Mouse (Mus musculus): ENCODE data around the gene Pigq. TPM values are rescaled to one million over a fixed set of nuclear protein-coding genes. Genes with fewer than 3 reads are reported as not detected.

Gene Pigq
- polyA plus RNA-seq, 1 experiment from 2014 or later: 41.4 TPM

- Histone ChIP-seq H3K4me1 (ENCODE audit: control insufficient read depth, insufficient read depth, low read length) (no peaks in the 10 kb centered on the region), H3K27ac (replicated peaks; ENCODE audit: low read depth, low read length) (no peak overlapping the region), H3K36me3 (replicated peaks; ENCODE audit: control insufficient read depth, insufficient read depth, low read depth, low read length) (peaks cover 2% of the 10 kb centered on the region; the same call in 1 of the 2 replicates), H3K4me2 (ENCODE audit: low read depth, low read length) (no peak overlapping the region), H3K9ac (replicated peaks; ENCODE audit: low read length) (no peak overlapping the region), H3K4me3 (ENCODE audit: low read depth, low read length) (no peak overlapping the region), H3K9me3 (replicated peaks; ENCODE audit: control insufficient read depth, low read length) (no peaks in the 10 kb centered on the region), H3K27me3 (ENCODE audit: control insufficient read depth, insufficient read depth, low read length) (no peaks in the 10 kb centered on the region)
- DNase-seq (ENCODE audit: low spot score): no peak
- 90% methylated on average over 7 of the region's 7 CpGs for WGBS
- ATAC-seq (replicated peaks; ENCODE audit: insufficient number of reproducible peaks, low FRiP score, low TSS enrichment, low read depth): no peak
Measured at GRCm38 (mm10) chr17:25962413-25962905, 17.7 kb upstream of the Pigq start.

DNA sequence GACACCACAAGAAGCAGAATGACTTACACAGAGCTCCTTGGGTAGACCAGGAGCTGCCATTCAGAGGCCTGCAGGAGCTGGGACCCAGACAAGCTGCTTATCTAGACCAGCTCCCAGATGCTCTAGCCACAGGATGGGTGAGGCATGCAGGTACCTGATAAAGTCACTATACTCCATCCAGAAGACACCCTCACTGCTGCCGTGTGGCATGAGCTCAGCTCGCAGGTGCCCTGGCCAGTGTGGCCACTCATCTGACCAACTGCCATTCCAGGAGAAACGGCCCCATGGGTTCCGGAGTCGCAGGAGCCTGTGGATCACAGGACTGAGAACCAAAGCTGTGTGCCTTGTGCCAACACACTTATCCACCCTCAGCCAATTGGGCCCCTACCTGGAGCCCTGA, 16.8 kb upstream of the Pigq start:
- no peak for DNase-seq (ENCODE audit: low spot score)
- no peaks in the 10 kb centered on the region for H3K9me3 ChIP-seq (replicated peaks; ENCODE audit: control insufficient read depth, low read length)
- H3K27ac ChIP-seq (replicated peaks; ENCODE audit: low read depth, low read length): no peak overlapping the region
- ATAC-seq (replicated peaks; ENCODE audit: insufficient number of reproducible peaks, low FRiP score, low TSS enrichment, low read depth): no peak
- H3K4me1 ChIP-seq (ENCODE audit: control insufficient read depth, insufficient read depth, low read length): no peaks in the 10 kb centered on the region
- peaks cover 2% of the 10 kb centered on the region; the same call in 1 of the 2 replicates for H3K36me3 ChIP-seq (replicated peaks; ENCODE audit: control insufficient read depth, insufficient read depth, low read depth, low read length)
- H3K4me2 ChIP-seq (ENCODE audit: low read depth, low read length): no peak overlapping the region
- no peak overlapping the region for H3K4me3 ChIP-seq (ENCODE audit: low read depth, low read length)
- H3K9ac ChIP-seq (replicated peaks; ENCODE audit: low read length): no peak overlapping the region
- H3K27me3 ChIP-seq (ENCODE audit: control insufficient read depth, insufficient read depth, low read length): no peaks in the 10 kb centered on the region
- WGBS: 95% methylated on average over 5 of the region's 5 CpGs

DNA sequence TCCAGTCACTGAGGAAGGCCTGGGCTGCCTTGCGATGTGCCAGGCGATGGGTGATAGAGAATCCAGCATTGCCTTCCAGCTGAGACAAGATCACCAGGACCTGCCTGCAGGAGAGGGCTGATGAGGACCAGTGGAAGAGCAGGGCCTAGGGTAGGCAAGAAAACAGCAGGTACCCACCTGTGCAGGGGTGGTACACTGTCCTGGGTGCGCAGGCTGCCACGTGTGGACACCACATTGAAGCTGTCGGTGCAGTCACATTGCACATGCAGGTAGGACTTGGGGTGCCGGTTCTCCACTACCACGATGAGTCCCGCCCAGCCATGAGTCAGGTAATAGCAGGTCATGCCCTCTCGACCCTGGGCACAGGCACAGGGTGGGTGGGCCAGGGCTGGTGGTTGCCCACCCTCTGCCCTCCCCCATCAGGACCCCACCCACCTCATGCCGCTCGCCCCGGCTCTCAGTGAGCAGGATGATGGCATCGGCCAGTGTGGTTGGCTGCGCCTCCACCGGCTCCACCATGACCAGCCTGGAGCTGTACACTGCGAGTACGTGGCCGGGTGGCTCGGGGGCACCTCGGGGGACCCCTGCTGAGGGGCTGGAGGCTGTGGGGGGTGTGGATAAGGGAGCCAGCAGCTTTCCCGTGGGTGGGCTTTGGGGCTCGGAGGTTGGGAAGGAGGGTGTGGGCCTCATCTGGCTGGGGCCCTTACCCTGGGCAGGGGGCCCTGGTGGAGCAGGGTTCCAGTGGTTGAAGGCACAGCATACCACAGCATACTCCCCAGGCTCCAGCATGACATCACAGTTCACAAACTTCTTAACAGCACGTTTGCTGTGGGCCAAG, 15.1 kb upstream of the Pigq start:
- H3K4me3 ChIP-seq (ENCODE audit: low read depth, low read length): no peak overlapping the region
- 93% methylated on average over 23 of the region's 23 CpGs for WGBS
- no peaks in the 10 kb centered on the region for H3K9me3 ChIP-seq (replicated peaks; ENCODE audit: control insufficient read depth, low read length)
- no peak overlapping the region for H3K4me2 ChIP-seq (ENCODE audit: low read depth, low read length)
- H3K27me3 ChIP-seq (ENCODE audit: control insufficient read depth, insufficient read depth, low read length): no peaks in the 10 kb centered on the region
- peaks cover 2% of the 10 kb centered on the region; the same call in 1 of the 2 replicates for H3K36me3 ChIP-seq (replicated peaks; ENCODE audit: control insufficient read depth, insufficient read depth, low read depth, low read length)
- ATAC-seq (replicated peaks; ENCODE audit: insufficient number of reproducible peaks, low FRiP score, low TSS enrichment, low read depth): no peak
- no peak for DNase-seq (ENCODE audit: low spot score)
- H3K27ac ChIP-seq (replicated peaks; ENCODE audit: low read depth, low read length): no peak overlapping the region
- no peak overlapping the region for H3K9ac ChIP-seq (replicated peaks; ENCODE audit: low read length)
- H3K4me1 ChIP-seq (ENCODE audit: control insufficient read depth, insufficient read depth, low read length): no peaks in the 10 kb centered on the region

DNA sequence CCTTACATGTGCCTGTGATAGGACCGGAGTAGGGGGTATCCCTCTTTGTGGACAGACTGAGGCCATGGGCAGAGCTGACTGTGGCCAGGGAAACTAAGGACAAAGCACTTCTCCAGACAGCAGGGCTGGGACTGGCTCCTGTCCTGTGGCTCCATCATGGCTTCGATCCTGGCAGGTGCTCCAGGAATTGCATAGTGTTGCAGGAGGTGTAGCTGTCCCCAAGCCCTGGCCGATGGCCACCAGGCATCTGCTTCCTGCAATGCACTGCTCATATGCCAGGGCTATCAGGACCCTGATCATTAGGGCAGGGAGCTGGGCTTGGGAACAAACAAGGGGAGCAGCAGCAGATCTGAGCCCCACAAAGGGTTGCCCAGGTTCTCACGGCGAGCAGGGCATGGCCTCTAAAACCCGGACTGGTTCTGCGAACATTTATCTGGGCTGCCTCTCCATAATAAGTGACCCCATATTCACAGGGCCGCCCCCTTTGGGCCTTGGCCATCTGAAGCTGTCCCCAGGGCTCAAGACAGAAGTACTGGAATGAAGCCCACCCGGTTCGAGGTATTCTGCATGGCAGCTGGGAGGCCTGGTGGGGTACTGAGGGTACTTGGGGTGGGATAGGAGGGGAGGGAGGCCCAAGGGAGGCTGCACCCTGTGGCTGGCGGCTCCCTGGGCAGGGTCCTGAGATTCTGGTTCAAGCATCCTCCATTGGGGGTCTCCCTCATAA, 14.2 kb upstream of the Pigq start:
- Histone ChIP-seq H3K36me3 (replicated peaks; ENCODE audit: control insufficient read depth, insufficient read depth, low read depth, low read length) (peaks cover under 1% of the 10 kb centered on the region; the same call in 1 of the 2 replicates), H3K4me3 (ENCODE audit: low read depth, low read length) (no peak overlapping the region), H3K9me3 (replicated peaks; ENCODE audit: control insufficient read depth, low read length) (no peaks in the 10 kb centered on the region), H3K4me1 (ENCODE audit: control insufficient read depth, insufficient read depth, low read length) (no peaks in the 10 kb centered on the region), H3K27ac (replicated peaks; ENCODE audit: low read depth, low read length) (no peak overlapping the region), H3K9ac (replicated peaks; ENCODE audit: low read length) (no peak overlapping the region), H3K4me2 (ENCODE audit: low read depth, low read length) (no peak overlapping the region), H3K27me3 (ENCODE audit: control insufficient read depth, insufficient read depth, low read length) (no peaks in the 10 kb centered on the region)
- WGBS: 95% methylated on average over 11 of the region's 11 CpGs
- no peak for ATAC-seq (replicated peaks; ENCODE audit: insufficient number of reproducible peaks, low FRiP score, low TSS enrichment, low read depth)
- DNase-seq (ENCODE audit: low spot score): no peak

GRCm38 (mm10) chr17:25957586-25958051, 12.9 kb upstream of the Pigq start:
- no peaks in the 10 kb centered on the region for H3K36me3 ChIP-seq (replicated peaks; ENCODE audit: control insufficient read depth, insufficient read depth, low read depth, low read length)
- no peak overlapping the region for H3K4me3 ChIP-seq (ENCODE audit: low read depth, low read length)

GRCm38 (mm10) chr17:25956631-25957030, 11.9 kb upstream of the Pigq start:
- H3K4me3 ChIP-seq (ENCODE audit: low read depth, low read length): no peak overlapping the region
- peaks cover 20% of the 10 kb centered on the region for H3K27me3 ChIP-seq (ENCODE audit: control insufficient read depth, insufficient read depth, low read length)
- DNase-seq (ENCODE audit: low spot score) (no peak), ATAC-seq (replicated peaks; ENCODE audit: insufficient number of reproducible peaks, low FRiP score, low TSS enrichment, low read depth) (no peak)
- peaks cover 3% of the 10 kb centered on the region; the same call in 1 of the 2 replicates for H3K4me1 ChIP-seq (ENCODE audit: control insufficient read depth, insufficient read depth, low read length)
- H3K9me3 ChIP-seq (replicated peaks; ENCODE audit: control insufficient read depth, low read length): no peaks in the 10 kb centered on the region
- 77% methylated on average over 7 of the region's 7 CpGs for WGBS
- no peak overlapping the region for H3K9ac ChIP-seq (replicated peaks; ENCODE audit: low read length)
- no peak overlapping the region for H3K27ac ChIP-seq (replicated peaks; ENCODE audit: low read depth, low read length)
- no peak overlapping the region for H3K4me2 ChIP-seq (ENCODE audit: low read depth, low read length)
- no peaks in the 10 kb centered on the region for H3K36me3 ChIP-seq (replicated peaks; ENCODE audit: control insufficient read depth, insufficient read depth, low read depth, low read length)

More at GRCm38 (mm10) chr17:25957586-25958051, 12.9 kb upstream of the Pigq start:
- H3K9ac ChIP-seq (replicated peaks; ENCODE audit: low read length): no peak overlapping the region; the same call in 1 of the 2 replicates
- no peaks in the 10 kb centered on the region for H3K4me1 ChIP-seq (ENCODE audit: control insufficient read depth, insufficient read depth, low read length)
- H3K9me3 ChIP-seq (replicated peaks; ENCODE audit: control insufficient read depth, low read length): no peaks in the 10 kb centered on the region
- peaks cover 10% of the 10 kb centered on the region for H3K27me3 ChIP-seq (ENCODE audit: control insufficient read depth, insufficient read depth, low read length)
- WGBS: 81% methylated on average over 14 of the region's 14 CpGs
- ATAC-seq (replicated peaks; ENCODE audit: insufficient number of reproducible peaks, low FRiP score, low TSS enrichment, low read depth) (no peak), DNase-seq (ENCODE audit: low spot score) (no peak)
- H3K27ac ChIP-seq (replicated peaks; ENCODE audit: low read depth, low read length): no peak overlapping the region
- no peak overlapping the region for H3K4me2 ChIP-seq (ENCODE audit: low read depth, low read length)

DNA sequence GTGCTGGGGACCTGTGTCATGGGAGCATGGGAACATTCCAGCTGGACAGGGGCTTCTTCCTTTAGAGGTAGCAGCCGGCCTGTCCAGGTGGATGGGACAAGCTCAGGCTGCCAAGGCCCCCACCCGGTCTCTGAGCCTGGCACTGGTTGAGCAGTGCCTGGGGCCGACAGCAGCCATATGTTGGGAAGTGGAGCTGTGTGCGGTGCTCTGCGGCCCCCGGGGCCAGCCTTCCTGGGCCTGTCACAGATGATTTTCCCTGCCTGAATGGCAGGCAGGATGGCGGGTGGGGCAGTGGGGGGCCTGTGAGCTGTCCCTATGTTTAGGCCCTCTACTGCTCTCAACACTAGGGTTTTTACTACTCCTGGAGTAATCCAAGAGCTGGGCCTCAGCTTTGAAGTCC, 11.5 kb upstream of the Pigq start:
- H3K4me2 ChIP-seq (ENCODE audit: low read depth, low read length): no peak overlapping the region
- peaks cover 6% of the 10 kb centered on the region; the same call in 1 of the 2 replicates for H3K4me1 ChIP-seq (ENCODE audit: control insufficient read depth, insufficient read depth, low read length)
- no peak for DNase-seq (ENCODE audit: low spot score)
- ATAC-seq (replicated peaks; ENCODE audit: insufficient number of reproducible peaks, low FRiP score, low TSS enrichment, low read depth): no peak
- H3K9ac ChIP-seq (replicated peaks; ENCODE audit: low read length): no peak overlapping the region
- no peak overlapping the region for H3K4me3 ChIP-seq (ENCODE audit: low read depth, low read length)
- 58% methylated on average over 7 of the region's 7 CpGs for WGBS
- no peaks in the 10 kb centered on the region for H3K9me3 ChIP-seq (replicated peaks; ENCODE audit: control insufficient read depth, low read length)
- no peaks in the 10 kb centered on the region for H3K36me3 ChIP-seq (replicated peaks; ENCODE audit: control insufficient read depth, insufficient read depth, low read depth, low read length)
- no peak overlapping the region for H3K27ac ChIP-seq (replicated peaks; ENCODE audit: low read depth, low read length)
- H3K27me3 ChIP-seq (ENCODE audit: control insufficient read depth, insufficient read depth, low read length): peaks cover 24% of the 10 kb centered on the region

Data from embryonic facial prominence, embryonic 11.5 days (tissue).